Mouse (Mus musculus) bone marrow macrophage, adult 2 months (primary cell): ENCODE measurements around the gene Ndufb3. TPM values are rescaled to one million over a fixed set of nuclear protein-coding genes. Genes with fewer than 3 reads are reported as not detected.
"Not testable (repeated sequence)": the region's sequence is repeated elsewhere in the genome, so short reads cannot be mapped to it uniquely, and the experiment has no call there.

Experiments used
- H3K27ac ChIP-seq: 2 replicates; pipeline ENCODE4 v1.5.1; 2012; ENCODE audit warnings: low read depth, low read length; ENCODE audit not compliant: insufficient read depth
- H3K4me1 ChIP-seq: 2 replicates; pipeline ENCODE4 v1.6.1; 2012; ENCODE audit warnings: low read length; ENCODE audit not compliant: control insufficient read depth, insufficient read depth
- H3K4me3 ChIP-seq: 2 replicates; pipeline ENCODE4 v1.5.1; 2012; ENCODE audit warnings: mild to moderate bottlenecking, low read length, moderate library complexity; ENCODE audit not compliant: insufficient read depth
- CTCF ChIP-seq: IDR thresholded peaks from 2 replicates; pipeline ENCODE4 v1.5.1; 2012; ENCODE audit warnings: low read depth, mild to moderate bottlenecking, low read length, moderate library complexity
- POLR2A ChIP-seq: IDR thresholded peaks from 2 replicates; pipeline ENCODE4 v1.6.1; 2012; ENCODE audit warnings: mild to moderate bottlenecking, low read depth, low read length, borderline replicate concordance
- polyA plus RNA-seq: library from polyadenylated mRNA; stranded (reverse); fragments of >200 nt; gene quantifications from 2 replicates; pipeline ENCODE4 v1.2.4, GENCODE M21; 2012; ENCODE audit not compliant: missing spikeins, insufficient read depth, insufficient read length

The Ndufb3 gene
- polyA plus RNA-seq, result 94.5 and 121 TPM in 2 replicates

GRCm38 (mm10) chr1:58586171-58586997 is at the start of gene Ndufb3, which contains the start of gene Fam126b:
TSS of gene Ndufb3 (plus strand) at chr1:58586384.
TSS of gene Fam126b (minus strand) at chr1:58586323.
- Histone ChIP-seq H3K4me1 (peaks cover 3% of the 10 kb centered on the region), H3K4me3 (peak within 1 kb of the TSS; percentile 93), H3K27ac (peak within 1 kb of the TSS; percentile 84)
- no peak for TF ChIP-seq CTCF
- no peak for TF ChIP-seq POLR2A

- Histone ChIP-seq H3K4me1 (no peaks in the 10 kb centered on the region), H3K27ac (no peak overlapping the region), H3K4me3 (no peak overlapping the region)
- no peak for TF ChIP-seq POLR2A
- TF ChIP-seq CTCF, result no peak
These were observed 44.8 kb upstream of the Ndufb3 start for GRCm38 (mm10) chr1:58541386-58541785.

- not testable (repeated sequence) for H3K4me3 ChIP-seq, H3K27ac ChIP-seq, H3K4me1 ChIP-seq
These were observed 25.8 kb upstream of the Ndufb3 start for GRCm38 (mm10) chr1:58560370-58560769.

GRCm38 (mm10) chr1:58562455-58562854 is 23.7 kb upstream of the Ndufb3 start:
- Histone ChIP-seq H3K4me3 (no peak overlapping the region), H3K27ac (no peak overlapping the region), H3K4me1 (0 out of 2 replicates have a peak, but pooled peaks cover 2% of the 10 kb centered on the region)
- TF ChIP-seq CTCF (no peak), POLR2A (no peak)

GRCm38 (mm10) chr1:58564981-58565380 is 21.2 kb upstream of the Ndufb3 start:
- Histone ChIP-seq H3K4me1 (peaks cover 5% of the 10 kb centered on the region; the same call in 1 of the 2 replicates), H3K4me3 (no peak overlapping the region), H3K27ac (no peak overlapping the region)
- TF ChIP-seq CTCF (no peak), POLR2A (no peak)

- TF ChIP-seq POLR2A, result no peak
- no peak for TF ChIP-seq CTCF
- Histone ChIP-seq H3K27ac (no peak overlapping the region), H3K4me3 (no peak overlapping the region), H3K4me1 (peaks cover 5% of the 10 kb centered on the region; the same call in 1 of the 2 replicates)
These were observed 19.6 kb upstream of the Ndufb3 start for GRCm38 (mm10) chr1:58566621-58567020.

GRCm38 (mm10) chr1:58568456-58569130 is 17.6 kb upstream of the Ndufb3 start:
- TF ChIP-seq POLR2A, result no peak
- TF ChIP-seq CTCF, result no peak
- H3K4me1 ChIP-seq, result peaks cover 5% of the 10 kb centered on the region; the same call in 1 of the 2 replicates
- H3K4me3 ChIP-seq, result no peak overlapping the region
- H3K27ac ChIP-seq, result no peak overlapping the region

GRCm38 (mm10) chr1:58570437-58570836 is 15.7 kb upstream of the Ndufb3 start:
- H3K4me1 ChIP-seq, result peaks cover 5% of the 10 kb centered on the region; the same call in 1 of the 2 replicates
- TF ChIP-seq CTCF (no peak), POLR2A (no peak)
- no peak overlapping the region for H3K4me3 ChIP-seq
- no peak overlapping the region for H3K27ac ChIP-seq

- Histone ChIP-seq H3K4me3 (no peak overlapping the region), H3K4me1 (no peaks in the 10 kb centered on the region), H3K27ac (no peak overlapping the region)
- TF ChIP-seq POLR2A, result no peak
- TF ChIP-seq CTCF, result no peak
These were observed 7.0 kb upstream of the Ndufb3 start for GRCm38 (mm10) chr1:58579179-58579578.

DNA sequence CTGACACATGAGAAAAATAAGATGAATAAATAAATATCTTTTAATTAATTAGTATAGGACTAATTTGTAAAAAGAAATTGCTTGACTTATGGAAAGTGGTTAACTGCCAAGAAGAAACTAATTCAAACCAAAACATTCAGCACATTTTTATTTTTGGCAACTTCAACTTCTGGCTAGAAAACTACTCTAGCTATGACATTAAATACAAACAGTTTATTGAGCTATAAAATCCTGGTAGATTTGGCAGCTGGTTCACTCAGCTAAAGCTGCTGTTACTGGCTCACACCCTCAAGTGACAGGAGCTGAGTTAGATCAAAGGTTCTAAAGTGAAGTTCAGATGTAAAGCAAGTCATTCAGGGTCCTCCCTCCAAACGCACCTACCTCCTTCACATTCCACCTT is 3.6 kb upstream of the Ndufb3 start:
- Histone ChIP-seq H3K4me3 (no peak overlapping the region), H3K27ac (no peak overlapping the region), H3K4me1 (peaks cover 3% of the 10 kb centered on the region)
- no peak for TF ChIP-seq POLR2A
- TF ChIP-seq CTCF, result no peak
